Mouse (Mus musculus) spleen, adult 2 months (tissue): ENCODE results near the gene Ndufc2.

Experiments
- CTCF ChIP-seq: fragments of 200-500 bp; IDR thresholded peaks from 2 replicates; pipeline ENCODE4 v1.5.1; 2011; ENCODE audit warnings: mild to moderate bottlenecking, inconsistent platforms; ENCODE audit not compliant: insufficient read depth, insufficient read length, insufficient replicate concordance; ENCODE audit errors: extremely low read depth
- POLR2A ChIP-seq: fragments of 200-500 bp; IDR thresholded peaks from 2 replicates; pipeline ENCODE4 v1.6.1; 2011; ENCODE audit warnings: low read depth, low read length, inconsistent platforms

DNA sequence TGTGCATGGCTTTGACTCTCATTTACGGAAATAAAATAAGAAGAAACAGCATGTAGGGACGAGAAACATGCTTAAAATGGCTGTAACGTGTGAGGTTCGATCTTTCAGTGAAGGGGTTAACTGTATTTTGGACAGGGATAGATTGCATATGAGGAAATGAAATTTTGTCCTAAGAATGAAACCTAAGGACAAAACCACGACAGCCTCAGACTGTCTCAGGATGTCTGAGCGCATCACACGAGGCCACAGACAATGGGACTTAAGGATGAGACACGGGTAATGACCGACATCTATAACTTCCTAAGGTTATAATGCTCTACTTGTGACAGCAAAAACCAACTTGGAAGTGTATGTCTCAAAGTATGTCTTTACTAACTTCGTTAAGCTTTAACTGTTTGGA lies 34.7 kb downstream of the Ndufc2 start:
- no peak for TF ChIP-seq CTCF
- TF ChIP-seq POLR2A = no peak
